Mouse (Mus musculus): ENCODE results near the gene Crocc.

Gene Crocc

DNA sequence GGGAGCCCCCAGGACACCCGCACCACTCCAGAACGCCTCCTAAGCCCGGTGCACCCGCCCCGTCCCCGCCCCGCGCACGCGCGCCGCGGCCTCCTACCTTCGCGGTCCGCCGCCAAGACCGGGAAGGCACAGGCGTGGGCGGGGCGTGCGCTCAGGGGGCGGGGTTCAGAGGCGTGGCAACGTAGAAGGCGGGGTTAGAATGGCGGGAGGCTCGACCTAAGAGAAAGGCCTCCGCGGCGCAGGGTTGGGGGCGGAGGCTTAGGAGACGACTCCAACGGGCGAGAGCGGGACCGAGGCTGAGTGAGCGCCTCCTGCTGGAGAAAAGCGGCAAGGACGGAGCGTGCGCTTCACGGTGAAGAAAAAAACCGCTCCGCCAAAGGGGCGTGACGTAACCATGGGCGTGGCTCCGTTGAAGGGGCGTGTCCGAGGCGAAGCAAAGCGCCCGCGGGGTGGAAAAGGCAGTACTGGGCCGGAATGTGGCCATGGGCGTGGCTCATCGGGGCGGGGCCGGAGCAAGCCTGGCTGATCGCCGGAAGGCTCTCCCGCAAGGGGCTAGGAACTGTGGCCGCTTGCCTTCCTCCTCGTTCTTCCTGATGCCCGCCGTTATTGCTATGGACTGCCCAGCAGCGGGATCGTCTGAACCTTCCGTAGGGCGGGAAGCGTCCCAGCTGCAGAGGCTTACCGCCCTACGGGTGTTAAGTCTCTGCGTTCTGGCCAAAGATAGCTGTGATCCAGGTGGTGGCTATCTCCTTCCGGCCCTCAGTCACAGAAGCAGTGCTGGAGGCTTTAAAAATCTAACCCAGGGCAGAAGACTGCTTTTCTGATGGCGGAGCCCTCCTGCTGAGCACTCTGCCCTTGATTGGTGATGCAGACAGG is at the start of gene Crocc:
Gene Crocc, minus strand, starts transcription at position 125 of the 876 bp plus-strand sequence.
- DNase-seq = peak; percentile 99

- no peak for DNase-seq
Observed at GRCm38 (mm10) chr4:141108196-141108732, 47.9 kb upstream of the Crocc start.

DNA sequence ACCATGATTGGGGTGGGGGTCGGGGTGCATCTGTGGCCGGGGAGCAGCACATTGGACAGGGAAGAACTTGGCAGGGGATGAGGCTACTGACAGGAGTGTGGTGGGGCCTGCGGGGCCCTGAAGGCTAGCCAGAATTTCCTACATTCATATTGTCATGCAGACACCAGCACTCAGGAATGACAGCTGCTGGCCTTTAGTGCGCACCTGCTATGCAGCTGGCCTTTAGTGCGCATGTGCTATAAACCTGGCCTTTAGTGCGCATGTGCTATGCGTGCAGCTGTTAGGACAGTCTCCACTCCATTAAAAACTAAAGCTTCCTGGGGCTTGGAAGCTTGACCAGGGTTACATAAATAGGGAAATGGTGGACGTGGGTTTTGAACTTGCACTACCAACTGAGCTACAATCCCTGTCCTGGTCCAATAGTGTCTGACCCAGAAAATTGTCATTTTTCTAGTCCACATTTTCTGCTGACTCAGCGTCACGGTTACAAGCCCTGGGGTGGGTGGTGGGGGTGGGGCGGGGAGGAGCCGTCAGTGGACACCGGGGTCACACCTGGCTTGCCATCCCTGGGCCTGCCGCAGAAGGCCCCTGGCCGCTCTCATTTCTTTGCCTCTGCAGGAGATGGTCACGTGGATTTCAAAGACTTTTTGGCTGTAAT is 46.3 kb upstream of the Crocc start:
- no peak for DNase-seq

DNA sequence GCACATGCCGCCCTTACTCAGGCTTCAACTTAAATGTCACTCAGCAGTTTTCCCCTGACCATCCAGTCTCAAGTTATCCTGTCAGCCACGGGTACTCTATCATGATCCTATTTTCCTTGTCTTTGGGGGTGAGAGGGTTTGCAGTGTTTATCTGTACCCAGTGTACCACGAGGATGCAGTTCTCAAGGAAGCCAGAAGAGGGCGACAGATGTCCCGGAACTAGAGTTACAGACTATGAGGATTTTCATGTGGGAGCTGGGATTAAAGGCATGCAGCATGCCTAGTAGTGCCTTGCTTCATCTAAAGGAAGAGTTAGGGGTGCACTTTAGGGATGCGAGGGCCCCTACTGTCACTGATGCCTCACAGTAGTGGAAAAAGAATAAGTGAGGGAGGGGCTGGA is 41.5 kb upstream of the Crocc start:
- no peak for DNase-seq

DNA sequence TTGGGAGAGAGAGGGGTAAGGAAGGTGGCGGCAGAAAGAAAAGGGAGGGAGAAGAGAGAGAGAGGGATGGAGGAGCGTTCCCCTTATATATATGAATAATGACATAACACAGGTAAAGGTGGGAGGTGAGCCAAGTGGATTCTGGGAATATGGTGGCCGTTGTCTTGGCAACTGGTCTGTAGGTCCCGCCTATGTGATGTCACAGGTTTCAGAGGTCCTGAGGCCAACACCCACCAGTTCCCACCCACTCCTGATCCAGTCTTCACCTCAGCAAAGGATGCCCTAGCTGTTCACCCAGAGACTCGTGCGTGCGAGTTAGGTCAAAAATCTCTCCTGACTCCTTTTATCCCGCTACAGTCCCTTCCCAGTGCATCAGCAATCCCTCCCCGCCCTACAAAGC is 40.9 kb upstream of the Crocc start:
- DNase-seq = no peak

DNA sequence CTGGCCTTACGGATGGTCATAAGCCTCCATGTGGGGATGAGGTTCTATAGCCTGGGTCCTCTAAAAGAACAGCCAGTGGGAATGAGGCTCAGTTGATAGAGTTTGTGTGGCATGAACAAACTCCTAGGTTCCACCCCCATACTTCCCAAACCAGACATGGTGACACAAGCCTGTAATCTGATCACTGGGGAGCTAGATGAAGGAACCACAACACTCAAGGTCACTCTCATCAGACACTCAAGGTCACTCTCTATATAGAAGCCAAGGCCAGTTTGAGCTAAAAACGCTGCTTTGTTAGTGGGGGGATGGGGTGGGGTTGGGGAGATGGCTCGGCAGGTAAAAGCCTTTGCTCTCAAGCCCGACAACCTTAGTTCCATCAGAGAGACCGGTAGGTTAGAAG is 39.6 kb upstream of the Crocc start:
- DNase-seq = no peak

DNA sequence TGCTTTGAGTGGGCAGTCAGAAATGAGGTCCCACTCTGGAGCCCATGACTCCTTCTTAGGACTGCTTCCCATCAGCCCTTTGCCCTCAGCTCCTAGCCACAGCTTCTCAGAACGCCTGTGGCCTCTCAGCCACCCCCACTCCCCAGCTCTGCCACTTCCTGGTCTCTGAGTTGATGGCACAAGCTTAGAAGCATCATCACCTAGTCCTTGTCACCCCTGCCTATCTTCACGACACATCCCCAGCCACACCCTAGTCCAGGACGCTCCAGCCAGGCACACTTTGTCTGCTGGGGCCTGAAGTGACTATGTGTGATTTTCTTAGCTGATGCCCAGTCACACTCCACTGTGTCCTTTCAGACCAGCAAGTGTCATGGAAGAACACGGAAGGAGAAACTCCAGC is 38.6 kb upstream of the Crocc start:
- no peak for DNase-seq

- DNase-seq = no peak
Observed at GRCm38 (mm10) chr4:141096710-141097109, 36.4 kb upstream of the Crocc start.

GRCm38 (mm10) chr4:141095016-141095415 is 34.7 kb upstream of the Crocc start:
- DNase-seq = no peak

- DNase-seq = no peak
Observed at GRCm38 (mm10) chr4:141088714-141089113, 28.4 kb upstream of the Crocc start.

- DNase-seq = no peak
Observed at GRCm38 (mm10) chr4:141088033-141088432, 27.7 kb upstream of the Crocc start, which contains the start of gene Spata21. Gene Spata21 (plus strand): TSS chr4:141088333.

DNA sequence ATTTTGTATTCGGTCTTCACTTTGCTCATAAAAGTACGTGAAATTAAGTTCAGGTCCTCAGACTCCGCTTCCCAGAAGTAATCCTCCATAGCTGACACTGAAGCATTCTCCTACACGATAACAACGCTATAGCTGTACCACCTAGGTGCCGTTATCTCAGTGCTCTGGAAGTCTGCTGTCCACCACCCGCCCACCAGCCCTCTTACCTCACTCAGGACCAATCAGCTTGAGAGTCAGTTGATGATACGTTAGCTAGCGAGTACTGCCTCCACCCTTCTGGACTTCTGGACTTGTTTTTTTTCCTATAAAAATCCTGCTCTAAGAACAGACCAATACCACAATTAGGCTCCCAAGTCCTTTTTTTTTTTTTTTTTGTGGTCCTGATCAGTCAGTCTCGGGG is 26.5 kb upstream of the Crocc start:
- no peak for DNase-seq

DNA sequence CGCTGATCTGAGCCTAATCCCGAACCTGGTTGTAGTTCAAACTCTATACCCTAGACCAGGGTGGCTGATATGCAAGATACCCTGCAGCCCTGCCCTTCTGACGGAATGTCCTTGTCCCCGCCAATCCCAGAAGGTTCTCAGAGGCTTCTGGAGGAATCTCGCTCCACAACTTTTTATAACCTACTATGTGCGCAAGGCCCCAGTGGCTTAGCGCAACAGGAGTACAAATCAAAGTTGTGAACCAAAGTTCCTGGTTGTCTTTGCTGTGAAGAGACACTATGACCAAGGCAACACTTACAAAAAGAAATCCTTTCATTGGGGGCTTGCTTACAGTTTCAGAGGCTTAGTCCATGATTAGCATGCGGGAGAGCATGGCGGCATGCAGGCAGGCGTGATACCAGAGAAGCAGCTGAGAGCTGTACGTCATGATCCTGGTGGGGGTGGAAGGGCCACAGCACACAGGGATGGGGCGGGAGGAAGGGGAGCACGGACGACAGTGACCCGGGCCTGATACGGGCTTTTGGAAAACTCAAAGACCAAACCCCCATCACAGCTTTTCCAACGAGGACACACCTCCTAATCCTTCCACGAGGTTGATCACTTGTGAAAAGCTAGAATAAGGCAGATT is 18.3 kb upstream of the Crocc start:
- DNase-seq = peak; percentile 57

GRCm38 (mm10) chr4:141077681-141078509 is 17.5 kb upstream of the Crocc start, which contains the start of gene Necap2:
Gene Necap2 (minus strand): TSS chr4:141078357.
- DNase-seq = peak; percentile 94

DNA sequence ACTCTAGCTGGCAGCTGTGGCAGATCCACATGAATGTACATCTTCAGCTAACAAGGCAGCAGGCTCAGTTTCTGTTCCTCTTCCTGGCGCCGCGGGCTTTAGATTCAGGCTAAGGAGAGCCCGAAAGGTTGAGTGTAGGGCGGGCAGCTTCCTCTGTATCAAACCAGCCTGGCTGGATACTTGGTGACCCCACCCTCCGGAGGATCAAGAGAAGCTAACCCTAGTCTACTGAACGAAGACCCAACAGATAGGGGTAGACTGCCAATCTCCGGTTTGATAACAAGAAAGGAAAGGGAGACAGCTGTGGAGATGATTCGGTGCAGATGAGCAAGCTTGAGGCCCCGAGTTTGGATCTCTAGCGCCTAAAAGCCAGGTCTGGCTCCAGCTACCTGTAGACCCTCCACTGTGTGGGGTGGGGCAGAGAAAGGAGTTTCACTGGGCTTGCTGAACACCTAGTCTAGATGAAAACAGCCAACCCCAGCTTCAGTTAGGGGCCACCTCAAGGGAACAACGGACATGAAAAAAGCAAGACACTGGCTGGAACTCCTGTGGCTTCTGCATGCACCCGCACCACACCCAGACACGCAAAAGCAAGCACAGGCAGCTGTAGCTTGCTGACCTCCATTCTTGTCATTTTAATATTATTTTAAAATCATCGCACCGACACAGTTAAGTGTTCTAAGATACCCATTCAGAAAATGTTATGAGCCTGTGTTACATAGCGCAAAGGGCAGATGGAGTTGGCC is 16.6 kb upstream of the Crocc start:
- peak; percentile 26 for DNase-seq

- DNase-seq = no peak
Observed at GRCm38 (mm10) chr4:141074109-141074508, 13.8 kb upstream of the Crocc start.

DNA sequence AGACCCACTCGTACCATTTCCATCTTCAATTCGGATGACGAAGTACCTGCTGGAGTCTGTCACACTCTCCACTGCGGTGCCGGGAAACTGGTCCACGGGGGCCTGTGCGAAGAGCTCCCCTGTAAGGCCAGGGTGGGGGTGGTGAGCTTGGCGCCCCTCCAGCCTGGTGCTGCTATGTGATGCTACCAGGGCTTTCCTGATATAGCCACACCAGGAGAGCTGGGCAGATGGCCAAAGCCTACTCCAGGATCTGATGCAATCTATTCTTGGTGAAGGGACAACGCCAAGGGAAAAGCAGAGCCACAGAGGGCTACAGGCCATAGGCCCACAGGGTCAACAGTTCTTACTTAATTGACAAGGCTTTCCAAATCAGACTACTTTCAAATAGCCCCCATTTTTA is 13.3 kb upstream of the Crocc start:
- DNase-seq = peak; percentile 65

DNA sequence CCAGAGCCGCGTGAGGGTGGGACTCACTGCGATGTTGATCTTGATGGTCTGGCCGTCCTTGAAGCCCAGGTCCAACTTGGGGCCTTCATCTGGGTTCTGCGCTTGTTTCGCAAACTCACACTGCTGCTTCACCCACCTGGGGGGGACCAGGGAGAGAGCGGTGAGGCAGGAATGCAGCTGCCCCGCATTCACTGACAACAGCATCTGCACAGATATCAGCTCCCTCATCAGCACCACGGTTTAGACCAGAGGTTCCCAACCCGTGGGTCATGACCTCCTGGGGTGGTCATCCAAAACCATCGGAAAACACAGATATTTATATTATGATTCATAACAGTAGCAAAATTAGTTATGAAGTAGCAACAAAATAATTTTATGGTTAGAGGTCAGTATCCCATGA is 12.2 kb upstream of the Crocc start:
- peak; percentile 21 for DNase-seq

DNA sequence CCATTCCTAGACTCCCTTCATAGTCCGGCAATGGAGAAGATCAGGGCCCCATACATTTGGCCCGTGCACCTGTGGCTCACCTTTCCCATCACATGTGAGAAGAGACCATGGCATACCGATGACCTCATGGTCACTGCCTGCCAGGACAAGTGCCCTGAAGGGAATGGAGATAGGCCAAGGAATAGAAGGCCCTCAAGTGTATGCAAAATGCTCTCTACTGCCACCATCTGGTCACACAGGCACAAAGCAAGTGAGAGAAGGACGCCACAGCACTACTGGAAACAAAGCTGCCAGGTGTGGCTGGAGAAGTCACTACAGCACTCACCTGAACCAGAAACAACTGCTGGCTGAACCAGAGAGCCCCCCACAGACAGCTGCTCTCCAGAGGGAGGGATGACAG is 9.4 kb upstream of the Crocc start:
- DNase-seq = peak; percentile 82

- peak; percentile 42 for DNase-seq
Observed at GRCm38 (mm10) chr4:141068655-141069054, 8.3 kb upstream of the Crocc start.

GRCm38 (mm10) chr4:141067516-141068046 is 7.2 kb upstream of the Crocc start:
- no peak for DNase-seq

Data from cerebellum, adult 9-11 months (tissue).